Mouse (Mus musculus): ENCODE results near the gene Ifna13. TPM values are rescaled to one million over a fixed set of nuclear protein-coding genes. Genes with fewer than 3 reads are reported as not detected.

Ifna13 gene
- polyA plus RNA-seq, 2 experiments = not detected

DNA sequence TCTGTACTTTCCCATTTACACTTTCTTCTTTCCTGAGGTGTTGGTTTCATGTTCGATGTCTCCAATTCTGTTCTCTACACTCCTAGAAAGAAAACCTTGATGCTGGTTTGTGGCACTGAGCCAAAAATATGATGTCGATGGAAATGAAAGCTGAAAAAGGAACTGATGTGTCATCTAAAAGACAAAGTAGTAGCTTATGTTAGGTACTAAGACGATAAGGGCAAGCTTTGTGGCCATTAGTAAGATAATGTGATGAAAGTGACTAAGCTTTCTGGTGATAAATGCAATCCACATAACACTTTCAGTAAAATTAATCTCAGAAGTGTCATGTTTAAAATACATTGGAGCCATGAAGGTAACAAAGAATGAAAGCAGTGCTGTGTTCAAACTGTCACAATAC, 37.1 kb upstream of the Ifna13 start:
- DNase-seq (ENCODE audit: low spot score) (no peak), ATAC-seq (ENCODE audit: low FRiP score, low read depth) (no peak)
- H3K4me2 ChIP-seq (replicated peaks; ENCODE audit: low read depth, low read length, severe bottlenecking) = no peak overlapping the region
- H3K27me3 ChIP-seq (ENCODE audit: control insufficient read depth, insufficient read depth, low read length) = no peaks in the 10 kb centered on the region
- H3K9me3 ChIP-seq (ENCODE audit: control insufficient read depth, low read length) = no peaks in the 10 kb centered on the region
- H3K4me1 ChIP-seq (ENCODE audit: control insufficient read depth, insufficient read depth, low read length) = no peaks in the 10 kb centered on the region
- TF ChIP-seq POLR2A (IDR thresholded peaks at IDR 0.05; ENCODE audit: borderline replicate concordance, extremely low read depth, insufficient read depth, insufficient read length) = no peak
- H3K4me3 ChIP-seq (replicated peaks; ENCODE audit: low read length) = no peak overlapping the region
- H3K36me3 ChIP-seq (ENCODE audit: control insufficient read depth, insufficient read depth, low read length) = no peaks in the 10 kb centered on the region
- 70% methylated on average over 3 of the region's 3 CpGs for WGBS
- no peak overlapping the region for H3K9ac ChIP-seq (ENCODE audit: low read depth, low read length, severe bottlenecking)
- H3K27ac ChIP-seq (replicated peaks; ENCODE audit: low read depth, low read length) = no peak overlapping the region

DNA sequence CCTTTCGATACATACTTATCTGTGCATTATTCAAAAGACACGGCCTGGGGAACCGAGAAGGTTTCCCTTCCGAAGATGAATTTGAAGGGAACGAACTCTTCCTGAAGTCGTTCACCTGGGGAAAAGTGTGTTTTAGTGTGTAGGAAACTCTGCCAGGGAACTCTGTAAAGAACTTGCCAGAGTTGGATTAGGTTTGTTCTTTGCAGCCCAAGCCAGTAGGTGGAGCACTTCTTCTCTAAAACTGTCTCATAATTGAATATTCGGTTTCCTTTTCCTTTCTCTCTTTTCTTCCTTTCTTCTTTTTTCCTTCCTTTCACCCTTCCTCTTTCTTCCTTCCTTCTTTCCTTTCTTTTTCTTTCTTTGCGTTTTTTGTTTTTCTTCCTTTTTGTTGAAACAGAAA, 36.1 kb upstream of the Ifna13 start:
- no peak for ATAC-seq (ENCODE audit: low FRiP score, low read depth)
- WGBS = 44% methylated on average over 8 of the region's 8 CpGs
- no peaks in the 10 kb centered on the region for H3K27me3 ChIP-seq (ENCODE audit: control insufficient read depth, insufficient read depth, low read length)
- peak; percentile 62 for DNase-seq (ENCODE audit: low spot score)
- no peaks in the 10 kb centered on the region for H3K36me3 ChIP-seq (ENCODE audit: control insufficient read depth, insufficient read depth, low read length)
- H3K9ac ChIP-seq (ENCODE audit: low read depth, low read length, severe bottlenecking) = no peak overlapping the region
- no peak overlapping the region for H3K4me2 ChIP-seq (replicated peaks; ENCODE audit: low read depth, low read length, severe bottlenecking)
- H3K4me1 ChIP-seq (ENCODE audit: control insufficient read depth, insufficient read depth, low read length) = no peaks in the 10 kb centered on the region
- no peak overlapping the region for H3K27ac ChIP-seq (replicated peaks; ENCODE audit: low read depth, low read length)
- no peaks in the 10 kb centered on the region for H3K9me3 ChIP-seq (ENCODE audit: control insufficient read depth, low read length)
- TF ChIP-seq POLR2A (IDR thresholded peaks at IDR 0.05; ENCODE audit: borderline replicate concordance, extremely low read depth, insufficient read depth, insufficient read length) = no peak
- H3K4me3 ChIP-seq (replicated peaks; ENCODE audit: low read length) = no peak overlapping the region

DNA sequence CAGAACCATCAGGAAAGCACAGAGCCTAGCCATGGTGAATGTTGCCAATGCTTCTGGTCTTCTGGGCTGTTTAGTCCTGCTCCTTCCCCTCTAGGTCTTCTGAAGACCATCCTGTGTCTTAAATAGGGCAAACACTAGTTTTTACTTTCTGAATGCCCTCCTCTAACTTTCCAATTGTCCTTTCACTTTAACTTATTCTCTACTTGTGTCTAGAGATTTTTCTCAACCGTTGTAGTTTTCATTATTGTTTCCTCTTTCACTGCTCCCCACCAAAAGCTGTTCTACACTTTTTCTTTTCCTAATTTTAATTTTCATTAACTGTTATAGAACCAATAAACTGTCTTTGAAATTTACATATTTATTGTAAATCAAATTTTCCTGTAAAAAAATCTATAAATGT, 32.6 kb upstream of the Ifna13 start, which contains the start of gene Ifna16:
Gene Ifna16 (minus strand): TSS at position 101 of the 400 bp plus-strand sequence.
- Histone ChIP-seq H3K36me3 (ENCODE audit: control insufficient read depth, insufficient read depth, low read length) (no peaks in the 10 kb centered on the region), H3K27me3 (ENCODE audit: control insufficient read depth, insufficient read depth, low read length) (no peaks in the 10 kb centered on the region), H3K27ac (replicated peaks; ENCODE audit: low read depth, low read length) (no peak within 1 kb of the TSS), H3K4me3 (replicated peaks; ENCODE audit: low read length) (no peak within 1 kb of the TSS), H3K4me1 (ENCODE audit: control insufficient read depth, insufficient read depth, low read length) (no peaks in the 10 kb centered on the region), H3K4me2 (replicated peaks; ENCODE audit: low read depth, low read length, severe bottlenecking) (no peak within 1 kb of the TSS), H3K9ac (ENCODE audit: low read depth, low read length, severe bottlenecking) (no peak within 1 kb of the TSS), H3K9me3 (ENCODE audit: control insufficient read depth, low read length) (no peaks in the 10 kb centered on the region)
- ATAC-seq (ENCODE audit: low FRiP score, low read depth) (no peak), DNase-seq (ENCODE audit: low spot score) (no peak)
- TF ChIP-seq POLR2A (IDR thresholded peaks at IDR 0.05; ENCODE audit: borderline replicate concordance, extremely low read depth, insufficient read depth, insufficient read length) = no peak
- WGBS = 72% methylated on average over 1 of the region's 1 CpGs

DNA sequence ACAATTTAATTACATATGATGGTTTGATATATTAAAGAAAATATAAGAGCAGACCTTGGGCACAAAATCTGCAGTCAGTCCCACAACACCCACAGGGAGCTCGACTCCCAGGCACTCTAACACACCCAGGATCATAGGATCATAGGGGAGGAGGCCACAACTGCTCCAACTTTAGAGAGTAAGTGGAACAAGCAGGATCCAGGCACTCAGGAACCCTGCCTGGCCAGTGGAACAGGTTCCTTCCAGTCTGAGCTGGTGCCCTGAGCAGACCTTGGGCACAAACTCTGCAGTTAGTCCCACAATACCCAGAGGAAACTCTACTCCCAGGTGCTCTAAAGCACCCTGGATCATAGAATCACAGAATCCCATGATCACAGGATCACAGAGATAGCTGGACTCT, 11.2 kb upstream of the Ifna13 start:
- Histone ChIP-seq H3K27ac (replicated peaks; ENCODE audit: low read depth, low read length) (no peak overlapping the region), H3K4me3 (replicated peaks; ENCODE audit: low read length) (no peak overlapping the region), H3K27me3 (ENCODE audit: control insufficient read depth, insufficient read depth, low read length) (no peaks in the 10 kb centered on the region), H3K36me3 (ENCODE audit: control insufficient read depth, insufficient read depth, low read length) (no peaks in the 10 kb centered on the region), H3K9ac (ENCODE audit: low read depth, low read length, severe bottlenecking) (no peak overlapping the region), H3K9me3 (ENCODE audit: control insufficient read depth, low read length) (no peaks in the 10 kb centered on the region), H3K4me1 (ENCODE audit: control insufficient read depth, insufficient read depth, low read length) (no peaks in the 10 kb centered on the region), H3K4me2 (replicated peaks; ENCODE audit: low read depth, low read length, severe bottlenecking) (no peak overlapping the region)
- no peak for TF ChIP-seq POLR2A (IDR thresholded peaks at IDR 0.05; ENCODE audit: borderline replicate concordance, extremely low read depth, insufficient read depth, insufficient read length)
- DNase-seq (ENCODE audit: low spot score) (no peak), ATAC-seq (ENCODE audit: low FRiP score, low read depth) (no peak)
- WGBS = 55% methylated on average over 1 of the region's 1 CpGs

DNA sequence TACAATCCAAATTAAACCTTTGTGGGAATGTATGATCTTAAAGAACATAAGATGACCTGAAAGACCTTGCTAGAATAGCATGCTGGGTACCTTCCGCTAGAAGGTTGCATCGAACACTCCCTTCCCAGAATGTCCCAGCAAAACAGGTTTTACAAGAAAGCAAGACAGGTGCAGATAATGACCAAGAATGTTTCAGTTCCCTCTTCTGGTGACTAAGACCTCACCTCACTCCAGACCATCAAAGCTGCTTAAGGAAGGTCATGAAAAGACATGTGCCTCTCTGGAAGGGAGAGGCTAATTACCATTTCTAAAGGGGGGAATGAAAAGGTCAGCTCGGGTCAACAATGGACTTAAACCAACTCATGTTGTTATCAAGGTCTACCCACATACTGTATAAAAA, 9.4 kb upstream of the Ifna13 start:
- no peak for TF ChIP-seq POLR2A (IDR thresholded peaks at IDR 0.05; ENCODE audit: borderline replicate concordance, extremely low read depth, insufficient read depth, insufficient read length)
- H3K27me3 ChIP-seq (ENCODE audit: control insufficient read depth, insufficient read depth, low read length) = no peaks in the 10 kb centered on the region
- H3K4me2 ChIP-seq (replicated peaks; ENCODE audit: low read depth, low read length, severe bottlenecking) = no peak overlapping the region
- no peak for ATAC-seq (ENCODE audit: low FRiP score, low read depth)
- no peak overlapping the region for H3K27ac ChIP-seq (replicated peaks; ENCODE audit: low read depth, low read length)
- H3K4me3 ChIP-seq (replicated peaks; ENCODE audit: low read length) = no peak overlapping the region
- no peak overlapping the region for H3K9ac ChIP-seq (ENCODE audit: low read depth, low read length, severe bottlenecking)
- no peaks in the 10 kb centered on the region for H3K36me3 ChIP-seq (ENCODE audit: control insufficient read depth, insufficient read depth, low read length)
- H3K9me3 ChIP-seq (ENCODE audit: control insufficient read depth, low read length) = no peaks in the 10 kb centered on the region
- no peaks in the 10 kb centered on the region for H3K4me1 ChIP-seq (ENCODE audit: control insufficient read depth, insufficient read depth, low read length)
- no peak for DNase-seq (ENCODE audit: low spot score)
- 79% methylated on average over 3 of the region's 3 CpGs for WGBS

DNA sequence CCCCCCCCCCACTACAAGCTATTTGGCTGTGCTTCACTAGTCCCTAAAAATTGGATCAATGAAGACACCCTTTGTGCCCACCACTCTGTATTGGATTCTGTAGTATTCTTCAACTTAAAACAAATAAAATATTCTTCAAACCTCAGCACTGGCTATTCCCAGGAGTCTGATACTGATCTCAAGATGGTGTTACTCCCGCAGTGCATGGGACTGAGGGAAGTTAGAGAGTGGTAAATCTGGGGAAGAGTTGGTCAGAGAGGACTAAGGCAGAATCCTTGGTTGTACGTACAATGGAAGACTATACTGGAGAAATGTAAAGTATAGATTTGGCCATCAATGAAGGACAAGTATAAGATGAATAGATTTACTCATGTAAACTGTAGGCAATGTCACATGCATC, 1.7 kb downstream of the Ifna13 start:
- H3K4me3 ChIP-seq (replicated peaks; ENCODE audit: low read length) = no peak overlapping the region
- no peak overlapping the region for H3K9ac ChIP-seq (ENCODE audit: low read depth, low read length, severe bottlenecking)
- H3K4me2 ChIP-seq (replicated peaks; ENCODE audit: low read depth, low read length, severe bottlenecking) = no peak overlapping the region
- no peaks in the 10 kb centered on the region for H3K9me3 ChIP-seq (ENCODE audit: control insufficient read depth, low read length)
- 18% methylated on average over 2 of the region's 2 CpGs for WGBS
- H3K4me1 ChIP-seq (ENCODE audit: control insufficient read depth, insufficient read depth, low read length) = no peaks in the 10 kb centered on the region
- TF ChIP-seq POLR2A (IDR thresholded peaks at IDR 0.05; ENCODE audit: borderline replicate concordance, extremely low read depth, insufficient read depth, insufficient read length) = no peak
- no peak for DNase-seq (ENCODE audit: low spot score)
- no peaks in the 10 kb centered on the region for H3K36me3 ChIP-seq (ENCODE audit: control insufficient read depth, insufficient read depth, low read length)
- no peak for ATAC-seq (ENCODE audit: low FRiP score, low read depth)
- H3K27me3 ChIP-seq (ENCODE audit: control insufficient read depth, insufficient read depth, low read length) = no peaks in the 10 kb centered on the region
- no peak overlapping the region for H3K27ac ChIP-seq (replicated peaks; ENCODE audit: low read depth, low read length)

Data from limb, embryonic 14.5 days (tissue).